Mouse (Mus musculus) heart, postnatal 36 days (tissue): Measurements from ENCODE around the gene Dnajc28. TPM values are rescaled to one million over a fixed set of nuclear protein-coding genes. Genes with fewer than 3 reads are reported as not detected.
"Not testable (repeated sequence)": the region's sequence is repeated elsewhere in the genome, so short reads cannot be mapped to it uniquely, and the experiment has no call there.

Source experiments
- DNase-seq, 2 experiments: peaks; one replicate each; pipeline ENCODE4 v3.0.0; 2021 to 2022
- intact Hi-C: fragments of 180-260 bp; cut with DNase I; formaldehyde crosslinking; loops from one replicate; pipeline ENCODE4 v1.15.1; 2025
- total RNA-seq, 2 experiments: library from RNA; stranded (reverse); gene quantifications; 2 replicates each; pipeline ENCODE4 v1.2.3; 2021

Gene Dnajc28
- total RNA-seq: 10 to 100 TPM; 32.3 to 35.8 TPM

DNA sequence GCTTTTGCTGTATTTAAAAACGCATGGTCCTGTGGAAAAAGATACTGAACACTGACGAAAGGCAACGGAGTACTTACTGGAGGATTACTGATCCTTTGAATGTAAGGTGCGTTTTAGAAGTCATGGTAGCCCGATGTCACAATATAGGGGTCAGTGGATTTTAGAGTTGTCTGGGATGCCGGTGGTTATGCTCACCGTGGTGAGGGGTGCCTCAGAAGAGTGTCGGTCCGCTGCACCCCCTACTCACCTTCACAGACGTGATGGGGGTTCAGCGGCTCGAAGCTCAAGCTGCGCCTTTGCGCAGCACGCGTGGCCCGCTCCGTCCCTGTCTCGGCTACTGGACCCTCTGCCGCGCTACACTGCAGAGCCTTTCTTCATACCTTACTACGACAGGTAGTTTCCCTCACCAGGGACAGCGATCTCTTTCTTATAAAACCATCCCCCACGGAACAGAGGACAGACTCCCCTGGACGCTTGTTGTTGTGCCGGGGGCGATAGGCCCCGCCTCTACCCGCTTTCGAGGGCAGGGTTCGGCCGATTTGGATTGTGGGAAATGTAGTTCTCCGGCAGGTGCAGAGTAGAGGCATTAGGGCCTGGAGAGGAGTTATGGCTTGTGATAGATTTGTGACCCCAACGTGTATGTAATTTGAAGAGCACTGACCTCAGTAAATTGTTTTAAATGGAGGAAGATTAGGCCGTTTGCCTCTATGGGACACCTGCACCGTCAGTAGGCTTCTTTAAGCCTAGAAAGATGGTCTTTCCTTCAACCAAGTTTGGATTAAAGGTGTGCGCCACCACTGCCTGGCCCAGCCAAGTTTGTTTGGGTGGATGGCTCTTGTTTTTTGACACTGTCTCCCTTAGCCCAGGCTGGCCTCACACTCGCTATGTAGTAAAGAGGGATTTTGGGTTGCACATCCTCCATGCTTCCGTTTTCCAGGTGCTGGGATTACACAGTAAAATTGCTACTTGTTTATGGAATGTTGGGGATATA lies at the start of gene Dnajc28:
Dnajc28 (minus strand) TSS at position 516 of the 991 bp plus-strand sequence.
- peak; percentile 79 to 80 for DNase-seq
- intact Hi-C loops: loop anchor here (2.0 kb wide), 1 partner anchor 20 kb away; no protein-coding TSS in a partner anchor

DNA sequence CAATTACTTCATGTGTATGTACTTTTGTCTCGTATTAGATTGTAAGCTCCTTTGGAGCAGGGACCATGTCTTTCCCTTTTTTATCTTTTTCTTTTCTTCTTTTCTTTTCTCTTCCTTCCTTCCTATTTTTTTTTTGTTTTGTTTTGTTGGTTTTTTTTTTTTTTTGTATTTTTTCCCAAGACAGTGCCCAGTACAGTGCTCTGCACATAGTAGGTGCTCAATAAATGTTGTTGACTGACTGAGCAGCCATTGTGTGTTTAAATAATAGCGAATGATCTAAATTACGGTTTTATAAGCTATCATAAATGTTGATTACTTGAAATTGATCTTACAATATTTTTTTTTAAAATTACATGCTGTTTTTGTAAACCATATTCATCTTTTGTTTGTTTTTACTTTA lies 45.0 kb upstream of the Dnajc28 start:
- intact Hi-C loops: loop anchor here (2.0 kb wide), 1 partner anchor 13 kb away; no protein-coding TSS in a partner anchor
- no peak for DNase-seq

DNA sequence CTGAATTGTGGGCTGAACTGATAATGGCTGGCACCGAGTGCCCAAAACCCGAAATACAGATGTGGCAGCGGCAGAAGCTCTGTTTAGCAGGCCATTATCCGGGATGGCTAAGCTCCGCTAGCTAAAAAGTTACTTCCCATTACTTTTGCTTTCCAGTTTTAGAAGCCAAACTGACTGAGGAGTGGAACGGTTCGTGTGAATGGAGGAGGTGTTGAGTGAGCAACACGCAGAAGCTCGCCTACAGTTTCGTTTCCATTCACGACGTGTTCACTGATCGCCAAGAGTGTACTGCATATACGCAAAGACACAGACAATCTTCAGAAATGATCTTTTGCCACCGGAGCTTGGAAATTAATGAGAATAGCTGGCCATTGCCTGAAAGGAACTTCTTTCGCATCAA lies 43.5 kb upstream of the Dnajc28 start:
- no peak for DNase-seq
- intact Hi-C loops: no loop called here

DNA sequence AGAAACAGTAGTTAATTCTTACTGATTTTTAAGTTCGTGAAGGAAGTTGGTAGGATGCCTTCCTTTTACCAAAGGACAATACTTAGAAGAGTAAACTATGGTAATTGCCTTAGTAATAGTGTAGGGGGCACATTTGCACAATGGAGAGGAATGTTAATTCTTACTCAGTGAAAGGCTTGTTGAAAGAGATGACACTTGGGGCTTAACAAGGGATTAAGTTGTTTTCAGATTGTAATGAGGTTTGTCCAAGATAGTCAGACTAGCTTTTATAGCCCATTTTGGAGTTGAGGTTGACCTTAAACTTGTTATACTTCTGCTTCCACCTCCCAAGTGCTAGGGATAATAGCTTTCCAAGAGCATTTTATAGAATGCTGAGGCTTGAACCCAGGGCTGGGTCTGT lies 42.6 kb upstream of the Dnajc28 start:
- no peak for DNase-seq
- intact Hi-C loops: no loop called here

DNA sequence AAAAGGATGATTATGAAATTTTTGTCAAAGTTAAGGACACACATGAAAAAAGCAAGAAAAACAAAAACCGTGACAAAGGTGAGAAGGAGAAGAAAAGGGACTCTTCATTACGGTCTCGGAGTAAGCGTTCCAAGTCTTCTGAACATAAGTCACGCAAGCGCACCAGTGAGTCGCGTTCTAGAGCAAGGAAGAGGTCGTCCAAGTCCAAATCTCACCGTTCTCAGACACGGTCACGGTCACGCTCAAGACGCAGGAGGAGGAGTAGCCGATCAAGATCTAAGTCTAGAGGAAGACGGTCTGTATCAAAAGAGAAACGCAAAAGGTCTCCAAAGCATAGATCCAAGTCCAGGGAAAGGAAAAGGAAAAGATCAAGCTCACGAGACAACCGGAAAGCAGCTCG lies 41.0 kb upstream of the Dnajc28 start:
- intact Hi-C loops: no loop called here
- DNase-seq: no peak

DNA sequence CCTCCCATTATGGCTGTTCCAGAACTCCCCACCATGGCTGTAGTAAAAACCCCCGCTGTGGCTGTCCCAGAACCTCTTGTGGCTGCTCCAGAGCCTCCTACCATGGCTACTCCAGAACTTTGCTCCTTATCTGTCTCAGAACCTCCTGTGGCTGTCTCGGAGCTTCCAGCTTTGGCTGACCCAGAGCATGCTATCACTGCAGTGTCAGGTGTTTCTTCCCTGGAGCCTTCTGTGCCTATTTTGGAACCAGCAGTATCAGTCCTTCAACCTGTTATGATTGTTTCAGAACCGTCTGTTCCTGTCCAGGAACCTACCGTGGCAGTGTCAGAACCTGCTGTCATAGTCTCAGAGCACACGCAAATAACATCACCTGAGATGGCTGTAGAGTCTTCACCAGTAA lies 39.6 kb upstream of the Dnajc28 start:
- no peak for DNase-seq
- intact Hi-C loops: no loop called here

DNA sequence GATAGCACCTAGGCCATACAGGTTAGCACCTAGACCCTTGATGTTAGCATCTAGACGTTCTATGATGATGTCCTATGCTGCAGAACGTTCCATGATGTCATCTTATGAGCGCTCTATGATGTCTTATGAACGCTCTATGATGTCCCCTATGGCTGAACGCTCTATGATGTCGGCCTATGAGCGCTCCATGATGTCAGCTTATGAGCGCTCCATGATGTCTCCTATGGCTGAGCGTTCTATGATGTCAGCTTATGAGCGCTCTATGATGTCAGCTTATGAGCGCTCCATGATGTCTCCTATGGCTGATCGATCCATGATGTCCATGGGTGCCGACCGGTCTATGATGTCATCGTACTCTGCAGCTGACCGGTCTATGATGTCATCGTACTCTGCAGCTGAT lies 38.5 kb upstream of the Dnajc28 start:
- DNase-seq: no peak
- intact Hi-C loops: no loop called here

DNA sequence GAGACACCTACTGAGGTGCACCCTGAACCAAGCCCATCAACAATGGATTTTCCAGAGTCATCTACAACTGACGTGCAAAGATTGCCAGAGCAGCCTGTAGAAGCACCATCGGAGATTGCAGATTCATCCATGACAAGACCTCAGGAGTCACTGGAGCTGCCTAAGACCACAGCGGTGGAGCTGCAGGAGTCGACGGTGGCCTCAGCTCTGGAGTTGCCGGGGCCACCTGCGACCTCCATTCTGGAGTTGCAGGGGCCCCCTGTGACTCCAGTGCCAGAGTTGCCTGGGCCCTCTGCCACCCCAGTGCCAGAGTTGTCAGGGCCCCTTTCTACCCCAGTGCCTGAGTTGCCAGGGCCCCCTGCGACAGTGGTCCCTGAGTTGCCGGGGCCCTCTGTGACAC lies 36.5 kb upstream of the Dnajc28 start:
- intact Hi-C loops: loop anchor here (2.0 kb wide), 1 partner anchor 22 kb away; no protein-coding TSS in a partner anchor

DNA sequence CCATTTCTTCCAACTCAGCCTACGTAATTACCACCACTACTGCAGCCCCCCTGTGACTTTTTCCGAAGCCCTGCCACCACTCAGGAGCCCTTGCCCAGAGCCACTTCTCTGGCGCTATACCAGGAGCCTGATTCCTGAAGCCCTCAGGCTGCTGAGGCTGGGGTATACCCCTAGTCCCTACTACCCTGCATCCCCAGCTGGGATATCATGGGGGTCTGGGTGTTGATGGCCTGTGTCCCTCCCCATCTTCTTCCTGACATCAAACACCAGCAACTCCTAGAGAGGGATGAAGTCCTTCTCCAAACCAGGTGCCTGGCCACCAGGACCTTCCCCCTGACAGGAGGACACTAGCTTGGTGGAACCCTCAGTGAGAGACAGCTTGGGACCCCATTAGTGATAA lies 33.4 kb upstream of the Dnajc28 start:
- no peak for DNase-seq
- intact Hi-C loops: no loop called here

More for the DNA sequence above, 36.5 kb upstream of the Dnajc28 start:
- DNase-seq: no peak

DNA sequence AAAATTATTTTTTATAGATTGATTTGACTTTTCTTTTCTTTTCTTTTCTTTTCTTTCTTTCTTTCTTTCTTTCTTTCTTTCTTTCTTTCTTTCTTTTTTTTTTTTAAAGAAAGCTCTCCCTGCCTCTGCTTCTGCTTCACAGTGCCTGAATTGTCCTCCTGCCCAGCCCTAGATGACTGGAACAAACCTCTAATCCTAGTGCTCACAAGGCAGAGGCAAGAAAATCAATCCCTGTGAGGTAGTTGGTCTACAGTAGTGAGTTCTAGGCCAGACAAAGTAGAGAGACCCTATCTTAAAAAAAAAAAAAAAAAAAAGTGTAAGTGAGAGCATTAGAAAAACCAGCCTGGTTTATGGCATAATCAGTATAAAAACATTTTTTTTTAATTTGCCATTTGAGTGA lies 31.0 kb upstream of the Dnajc28 start:
- intact Hi-C loops: loop anchor here (2.0 to 5.0 kb wide), 3 partner anchors 15 to 52 kb away; partner anchors contain the start of genes Donson and Tmem50b
- DNase-seq: no peak

DNA sequence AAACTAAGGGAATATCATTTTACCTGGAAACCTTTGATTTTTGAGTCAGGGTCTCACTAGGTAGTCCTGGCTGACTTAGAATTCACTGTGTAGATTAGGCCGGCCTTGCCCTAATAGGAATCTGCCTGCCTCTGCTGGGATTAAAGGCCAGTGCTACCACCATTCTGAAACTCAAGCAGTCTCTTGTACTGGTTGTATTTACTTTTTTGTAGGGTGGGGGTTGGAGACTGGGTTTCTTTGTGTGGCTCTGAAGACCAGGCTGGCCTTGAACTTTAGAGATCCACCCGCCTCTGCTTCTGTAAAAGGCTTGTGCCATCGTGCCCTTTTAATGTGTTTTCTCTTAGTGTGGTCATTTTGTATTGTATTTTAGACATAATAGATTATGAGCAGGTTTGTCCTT lies 30.4 kb upstream of the Dnajc28 start:
- intact Hi-C loops: loop anchor here (5.0 kb wide), 2 partner anchors 38 to 52 kb away; partner anchors contain the start of genes Donson and Tmem50b
- DNase-seq: no peak

DNA sequence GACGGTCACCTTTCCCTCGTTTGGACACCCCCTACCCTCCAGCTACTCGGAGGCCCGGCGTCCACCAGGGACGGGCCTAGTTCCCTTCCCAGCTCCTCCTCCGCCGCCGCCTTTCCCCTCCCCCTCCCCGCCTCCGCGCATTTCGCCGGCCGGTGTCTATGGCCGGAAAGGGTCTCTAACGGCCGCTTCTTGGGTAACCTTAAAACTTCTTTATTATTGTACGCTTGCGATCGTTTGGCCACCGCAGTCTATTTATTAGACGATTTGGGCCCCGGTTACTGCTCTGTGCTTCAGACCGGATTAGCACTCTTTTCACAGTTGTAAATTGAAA lies 29.4 kb upstream of the Dnajc28 start:
- DNase-seq: peak in 1 of 2 experiments; percentile 83

DNA sequence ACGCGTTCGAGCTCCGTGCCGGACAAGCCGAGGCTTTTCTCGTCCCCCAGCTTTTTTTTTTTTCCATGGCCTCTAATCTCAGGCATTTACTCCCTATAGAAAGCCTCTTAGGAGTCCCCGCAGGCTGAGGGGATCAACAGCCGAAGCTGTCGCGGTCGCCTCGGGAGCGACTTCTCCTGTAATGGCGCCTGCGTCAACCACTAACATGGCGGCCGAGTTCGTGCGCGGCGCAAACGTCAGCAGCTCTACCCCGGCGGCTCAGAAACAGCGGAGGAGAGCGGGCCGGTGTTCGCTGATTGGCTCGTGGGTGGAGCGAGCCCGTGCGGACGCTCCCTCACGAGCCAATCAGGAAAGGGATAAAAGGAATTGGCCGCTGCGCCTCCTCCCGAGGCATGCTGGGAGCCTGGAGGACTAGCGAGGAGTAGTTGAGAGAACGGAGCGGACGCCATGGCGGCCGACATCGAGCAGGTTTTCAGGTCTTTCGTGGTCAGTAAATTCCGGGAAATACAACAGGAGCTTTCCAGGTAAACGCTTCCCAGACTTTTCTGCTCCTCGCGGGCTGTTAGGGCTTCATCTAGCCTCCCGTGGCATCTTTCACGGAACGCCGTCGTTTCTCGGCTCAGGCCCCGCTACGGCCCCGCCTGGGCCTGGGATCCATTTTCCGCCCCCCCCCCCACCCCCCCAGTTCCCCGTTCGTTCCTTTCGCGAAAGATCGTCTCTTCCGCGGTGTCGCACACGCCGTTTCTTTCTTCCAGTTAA lies 28.8 kb upstream of the Dnajc28 start, which contains the start of gene Son:
Son (plus strand) TSS at position 46 of the 759 bp plus-strand sequence.
- intact Hi-C loops: loop anchor here (2.0 to 5.0 kb wide), 3 partner anchors 40 to 183 kb away; partner anchors contain the start of genes Donson and Tmem50b
- DNase-seq: peak; percentile 92 to 94

More for the DNA sequence above, 29.4 kb upstream of the Dnajc28 start:
- intact Hi-C loops: loop anchor here (5.0 kb wide), 2 partner anchors 39 to 51 kb away; partner anchors contain the start of genes Donson and Tmem50b

DNA sequence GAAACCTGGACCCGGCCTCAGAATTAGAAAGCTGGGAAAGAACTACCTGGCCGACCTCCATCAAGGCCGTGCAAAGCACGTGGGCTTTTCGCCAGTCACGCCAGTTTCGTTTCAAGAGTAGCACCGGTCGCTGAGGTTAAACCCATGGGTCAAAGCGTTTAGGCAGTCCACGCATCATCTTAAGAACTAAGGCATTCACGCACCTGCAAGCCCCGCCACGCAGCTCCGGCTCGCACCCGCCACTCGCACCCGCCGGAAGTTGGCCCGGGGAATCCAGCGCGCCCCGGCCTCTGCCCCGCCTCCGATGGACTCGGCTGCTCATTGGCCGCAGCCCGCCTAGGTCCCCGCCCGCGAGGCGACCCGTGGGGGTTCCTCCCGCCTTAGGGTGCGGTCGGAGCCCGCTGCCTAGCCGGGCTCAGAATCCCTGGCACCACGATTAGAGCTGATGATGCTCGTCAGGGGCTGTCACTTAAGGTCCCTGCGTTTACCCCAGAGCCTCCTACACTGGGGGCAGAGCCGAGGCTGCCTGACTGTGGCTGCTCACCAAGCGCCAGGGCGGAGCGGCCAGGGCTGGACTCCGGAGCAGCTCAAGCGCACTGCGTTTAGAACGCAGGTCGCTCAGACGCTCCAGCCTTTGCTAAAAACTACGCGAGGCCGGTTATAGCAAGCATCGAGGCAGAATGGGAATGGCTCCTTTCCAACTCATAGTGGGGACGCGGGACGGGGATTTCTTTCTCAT lies 28.0 kb upstream of the Dnajc28 start, which contains the start of gene Gart:
Gart (minus strand) TSS at position 272 of the 739 bp plus-strand sequence.
- intact Hi-C loops: loop anchor here (2.0 to 5.0 kb wide), 3 partner anchors 40 to 182 kb away; partner anchors contain the start of genes Donson and Tmem50b
- DNase-seq: peak; percentile 93 to 96

DNA sequence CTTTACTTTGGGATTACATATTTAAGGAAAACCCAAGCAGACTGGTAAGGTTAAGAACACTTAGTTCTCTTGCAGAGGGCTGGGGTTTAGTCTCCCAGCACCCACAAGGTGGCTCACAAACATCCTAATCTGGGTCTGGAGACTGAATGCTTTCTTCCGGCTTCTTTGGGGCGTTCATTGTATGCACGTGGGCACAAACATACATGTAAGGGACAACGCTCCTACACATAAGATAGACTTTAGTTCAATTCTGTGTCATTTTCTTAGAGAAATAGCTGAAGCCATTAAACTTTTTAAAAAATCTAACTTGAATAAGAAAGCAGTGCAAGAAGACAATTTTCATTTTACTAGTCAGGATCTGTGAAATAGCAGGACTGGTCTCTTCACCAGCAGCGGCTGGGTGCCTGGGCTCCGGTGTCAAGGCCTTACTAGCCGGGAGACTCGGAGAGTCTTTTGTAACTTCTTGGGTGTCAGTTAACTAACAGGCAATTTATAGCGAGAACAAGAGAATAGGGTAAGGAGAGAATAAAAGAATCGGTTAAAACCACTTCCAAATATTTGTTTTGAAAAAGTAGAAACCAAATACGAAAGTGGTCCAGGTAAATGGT lies 27.3 kb upstream of the Dnajc28 start:
- intact Hi-C loops: loop anchor here (2.0 to 5.0 kb wide), 3 partner anchors 41 to 181 kb away; partner anchors contain the start of genes Donson and Tmem50b
- DNase-seq: no peak

DNA sequence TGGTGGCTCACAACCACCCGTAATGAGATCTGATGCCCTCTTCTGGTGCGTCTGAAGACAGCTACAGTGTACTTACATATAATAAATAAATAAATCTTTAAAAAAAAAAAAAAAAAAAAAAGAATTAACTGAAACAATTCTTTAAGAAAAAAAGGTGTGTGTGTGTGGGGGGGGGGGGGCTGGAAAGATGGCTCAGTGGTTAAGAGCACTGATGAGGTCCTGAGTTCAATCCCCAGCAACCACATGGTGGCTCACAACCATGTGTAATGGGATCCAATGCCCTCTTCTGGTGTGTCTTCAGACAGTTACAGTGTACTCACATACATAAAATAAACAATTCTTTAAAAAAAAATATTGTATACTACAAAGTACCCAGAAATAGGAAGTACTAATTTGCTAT lies 26.6 kb upstream of the Dnajc28 start:
- not testable (repeated sequence) for DNase-seq
- intact Hi-C loops: loop anchor here (5.0 kb wide), 2 partner anchors 42 to 48 kb away; partner anchors contain the start of genes Donson and Tmem50b

DNA sequence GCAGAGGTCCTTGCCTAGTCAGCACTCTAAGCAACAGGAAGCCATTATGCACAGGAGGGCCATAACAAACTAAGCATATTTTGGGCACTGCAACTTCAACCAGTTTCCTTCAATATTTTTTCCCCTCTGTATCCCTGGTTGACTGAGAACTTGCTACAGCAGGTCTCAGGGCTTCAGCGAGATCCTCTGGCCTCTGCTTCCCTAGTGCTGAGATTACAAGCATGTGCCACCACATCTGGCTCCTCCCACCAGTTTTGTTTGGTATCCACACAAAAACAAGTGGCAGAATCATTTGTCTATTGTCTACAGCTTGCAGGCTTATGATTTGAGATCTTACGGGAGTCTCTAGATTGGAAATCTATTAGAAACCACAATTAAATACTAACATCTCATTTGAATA lies 26.1 kb upstream of the Dnajc28 start:
- intact Hi-C loops: loop anchor here (5.0 kb wide), 2 partner anchors 42 to 48 kb away; partner anchors contain the start of genes Donson and Tmem50b
- DNase-seq: no peak

DNA sequence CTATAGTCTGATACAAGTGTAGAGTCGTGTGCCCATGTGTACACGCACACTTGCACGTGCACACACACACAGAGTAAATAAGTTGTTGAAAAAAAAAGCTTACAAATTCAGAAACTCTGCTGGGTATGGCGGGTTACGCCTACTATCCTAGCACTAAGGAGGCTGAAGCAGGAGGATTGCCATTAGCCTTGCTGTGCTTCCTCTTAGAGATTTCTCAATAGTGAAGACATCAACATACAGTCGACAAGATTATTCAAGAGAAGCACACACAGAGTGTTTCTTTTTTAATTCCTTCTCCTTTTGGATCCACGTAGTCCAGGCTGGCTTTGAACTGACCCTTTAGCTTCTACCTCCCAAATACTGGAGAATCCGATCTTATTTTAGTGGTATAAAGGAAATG lies 21.3 kb upstream of the Dnajc28 start:
- intact Hi-C loops: no loop called here
- no peak for DNase-seq

DNA sequence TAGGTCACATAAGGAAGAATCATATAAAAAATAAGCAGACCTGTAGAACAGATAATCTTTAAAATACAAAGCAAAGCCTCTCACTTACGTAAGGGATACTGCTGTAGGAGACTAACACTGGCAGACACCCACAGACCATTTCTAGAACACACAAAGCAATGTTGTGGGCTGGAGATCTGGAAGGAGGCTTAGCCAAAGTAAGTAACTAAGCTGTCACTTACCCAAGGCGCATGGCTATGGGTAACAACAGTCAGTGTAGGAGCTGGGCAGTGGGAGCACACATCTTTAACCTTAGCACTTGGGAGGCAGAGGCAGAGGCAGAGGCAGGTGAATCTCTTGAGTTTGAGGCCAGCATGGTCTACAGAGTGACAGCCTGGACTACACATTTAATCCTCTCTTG lies 20.8 kb upstream of the Dnajc28 start:
- intact Hi-C loops: no loop called here
- no peak for DNase-seq
